21 mouse cellular contexts compared by ENCODE assay signal in genomic region chr17:77452085-77452484, GRCm38 (mm10).
DNase-seq lines count a peak whose midpoint lies in the region; ATAC-seq and TF ChIP-seq lines count a peak whose summit lies in the region.
"Had no signal": no experiment of that assay in that cellular context is flagged by ENCODE, and none has a peak within 500 bp of the region (broad histone marks: within the 10 kb centered on the region; RNA-seq: fewer than 3 reads in every experiment).

No protein-coding gene starts in this region.

- no peak overlapping the region for H3K9ac ChIP-seq in kidney, embryonic 15.5 days
- no peak overlapping the region for H3K9ac ChIP-seq in lung, embryonic 14.5 days
- H3K9ac ChIP-seq in stomach, embryonic 14.5 days (replicated peaks; ENCODE audit: low read depth, low read length), result no peak overlapping the region
- H3K9ac ChIP-seq in midbrain, embryonic 13.5 days (replicated peaks), result no peak overlapping the region
- H3K9ac ChIP-seq: embryonic facial prominence, embryonic 12.5 days; forebrain, embryonic 15.5 days; hindbrain, embryonic 12.5 days had no signal

- no peaks in the 10 kb centered on the region for H3K36me3 ChIP-seq in kidney, embryonic 15.5 days
- H3K36me3 ChIP-seq in lung, embryonic 14.5 days (ENCODE audit: insufficient read depth), result no peaks in the 10 kb centered on the region
- H3K36me3 ChIP-seq in stomach, embryonic 14.5 days (ENCODE audit: control insufficient read depth, insufficient read depth, low read length), result no peaks in the 10 kb centered on the region
- no peaks in the 10 kb centered on the region for H3K36me3 ChIP-seq in midbrain, embryonic 13.5 days
- H3K36me3 ChIP-seq: embryonic facial prominence, embryonic 12.5 days; forebrain, embryonic 15.5 days; heart, embryonic 10.5 days; hindbrain, embryonic 12.5 days had no signal

- H3K27ac ChIP-seq in kidney, embryonic 15.5 days, result no peak overlapping the region
- H3K27ac ChIP-seq in lung, embryonic 14.5 days (ENCODE audit: low read depth), result no peak overlapping the region
- no peak overlapping the region for H3K27ac ChIP-seq in stomach, embryonic 14.5 days (ENCODE audit: low read length)
- H3K27ac ChIP-seq in midbrain, embryonic 13.5 days, result no peak overlapping the region
- H3K27ac ChIP-seq: embryonic facial prominence, embryonic 12.5 days; forebrain, embryonic 15.5 days; heart, embryonic 10.5 days; hindbrain, embryonic 12.5 days had no signal

- H3K4me2 ChIP-seq in kidney, embryonic 15.5 days, result no peak overlapping the region
- no peak overlapping the region for H3K4me2 ChIP-seq in lung, embryonic 14.5 days
- no peak overlapping the region for H3K4me2 ChIP-seq in stomach, embryonic 14.5 days (replicated peaks; ENCODE audit: low read depth, low read length)
- H3K4me2 ChIP-seq in midbrain, embryonic 13.5 days (replicated peaks), result no peak overlapping the region
- H3K4me2 ChIP-seq: embryonic facial prominence, embryonic 12.5 days; forebrain, embryonic 15.5 days; hindbrain, embryonic 12.5 days had no signal

- no peaks in the 10 kb centered on the region for H3K27me3 ChIP-seq in kidney, embryonic 15.5 days
- no peaks in the 10 kb centered on the region for H3K27me3 ChIP-seq in lung, embryonic 14.5 days (ENCODE audit: insufficient read depth, low read length)
- no peaks in the 10 kb centered on the region for H3K27me3 ChIP-seq in stomach, embryonic 14.5 days (ENCODE audit: control insufficient read depth, insufficient read depth, low read length)
- no peaks in the 10 kb centered on the region for H3K27me3 ChIP-seq in midbrain, embryonic 13.5 days
- H3K27me3 ChIP-seq: CH12.LX; embryonic facial prominence, embryonic 12.5 days; forebrain, embryonic 15.5 days; hindbrain, embryonic 12.5 days had no signal

- H3K4me3 ChIP-seq in kidney, embryonic 15.5 days (replicated peaks), result no peak overlapping the region
- H3K4me3 ChIP-seq in lung, embryonic 14.5 days (ENCODE audit: low read depth, low read length), result no peak overlapping the region
- H3K4me3 ChIP-seq in stomach, embryonic 14.5 days (ENCODE audit: low read depth, low read length), result no peak overlapping the region
- no peak overlapping the region for H3K4me3 ChIP-seq in midbrain, embryonic 13.5 days (replicated peaks)
- H3K4me3 ChIP-seq: embryonic facial prominence, embryonic 12.5 days; forebrain, embryonic 15.5 days; heart, embryonic 10.5 days; hindbrain, embryonic 12.5 days had no signal

- H3K4me1 ChIP-seq in kidney, embryonic 15.5 days, result no peaks in the 10 kb centered on the region
- no peaks in the 10 kb centered on the region for H3K4me1 ChIP-seq in lung, embryonic 14.5 days (ENCODE audit: insufficient read depth)
- H3K4me1 ChIP-seq in stomach, embryonic 14.5 days (ENCODE audit: control insufficient read depth, insufficient read depth, low read length), result no peaks in the 10 kb centered on the region
- H3K4me1 ChIP-seq in midbrain, embryonic 13.5 days (replicated peaks), result no peaks in the 10 kb centered on the region
- H3K4me1 ChIP-seq: embryonic facial prominence, embryonic 12.5 days; forebrain, embryonic 15.5 days; heart, embryonic 10.5 days; hindbrain, embryonic 12.5 days had no signal

- no peaks in the 10 kb centered on the region for H3K9me3 ChIP-seq in kidney, embryonic 15.5 days (replicated peaks)
- no peaks in the 10 kb centered on the region for H3K9me3 ChIP-seq in lung, embryonic 14.5 days (ENCODE audit: low read depth, low read length)
- H3K9me3 ChIP-seq in stomach, embryonic 14.5 days (ENCODE audit: control insufficient read depth, low read depth, low read length), result no peaks in the 10 kb centered on the region
- no peaks in the 10 kb centered on the region for H3K9me3 ChIP-seq in midbrain, embryonic 13.5 days
- H3K9me3 ChIP-seq: embryonic facial prominence, embryonic 12.5 days; forebrain, embryonic 15.5 days; heart, embryonic 10.5 days; hindbrain, embryonic 12.5 days had no signal

- WGBS in kidney, embryonic 15.5 days, result 82% methylated on average over 2 of the region's 2 CpGs
- 63% methylated on average over 2 of the region's 2 CpGs for WGBS in lung, embryonic 14.5 days
- 75% methylated on average over 2 of the region's 2 CpGs for WGBS in stomach, embryonic 14.5 days
- WGBS in midbrain, embryonic 13.5 days, result 85% methylated on average over 2 of the region's 2 CpGs

- TF ChIP-seq CTCF in lung, embryonic 14.5 days (IDR thresholded peaks at IDR 0.05; ENCODE audit: low read depth), result no peak

- no peak for DNase-seq in kidney, postnatal 4 days
- peak; percentile 1 for DNase-seq in lung, embryonic 14.5 days
- no peak for DNase-seq in lung, postnatal 4 days
- no peak for DNase-seq in frontal cortex, postnatal 14 days (ENCODE audit: low spot score in 2 of 2)
- DNase-seq: adrenal gland, adult 8-10 months; adrenal gland, postnatal 36 days; cerebellum, adult 2 months; cerebellum, postnatal 10 days; embryo, embryonic 11 days; gastrocnemius, postnatal 10 days; heart, adult 18-20 months; heart, postnatal 10 days; heart, postnatal 4 days had no signal

- peak; percentile 60; the same call in 1 of the 2 replicates for ATAC-seq in kidney, embryonic 15.5 days (replicated peaks; ENCODE audit: low FRiP score)
- no peak for ATAC-seq in lung, embryonic 14.5 days (ENCODE audit: insufficient read depth)
- 0 out of 2 replicates have a peak, but pooled peaks have one; percentile 33 for ATAC-seq in stomach, embryonic 14.5 days (ENCODE audit: insufficient number of reproducible peaks, insufficient read depth, low FRiP score, low read depth)
- no peak for ATAC-seq in midbrain, embryonic 13.5 days
- ATAC-seq: forebrain, embryonic 15.5 days had no signal

Comparison
In these comparisons a context has a peak if more than half of its experiments do, and no peak if none do; other contexts are left out.
1. ATAC-seq: peak in kidney, embryonic 15.5 days (single experiment) and stomach, embryonic 14.5 days (single experiment); none in lung, embryonic 14.5 days (single experiment) and midbrain, embryonic 13.5 days (single experiment).